Comparison of ENCODE assay signal across 7 mouse cellular contexts in genomic region chr2:48816141-48817028, GRCm38 (mm10). TPM values are rescaled to one million over a fixed set of nuclear protein-coding genes. Genes with fewer than 3 reads are reported as not detected.
DNase-seq lines count a peak whose midpoint lies in the region; ATAC-seq and TF ChIP-seq lines count a peak whose summit lies in the region.

No protein-coding gene starts in this region.

- TF ChIP-seq CTCF in E14TG2a.4 (conservative IDR thresholded peaks at IDR 0.05; ENCODE audit: low read length) = no peak
- no peak for TF ChIP-seq CTCF in bone marrow macrophage, adult 2 months (IDR thresholded peaks at IDR 0.05; ENCODE audit: low read depth, low read length)

- no peaks in the 10 kb centered on the region for H3K9me3 ChIP-seq in E14TG2a.4 (ENCODE audit: low read length)

- intact Hi-C loops in left cerebral cortex, postnatal 10 days (cut with DNase I) = loop anchor here (5.0 kb wide), 1 partner anchor 71 kb away; no protein-coding TSS in a partner anchor

- H3K36me3 ChIP-seq in E14TG2a.4 (ENCODE audit: insufficient read depth, low read length) = no peaks in the 10 kb centered on the region

- H3K4me3 ChIP-seq in E14TG2a.4 (replicated peaks; ENCODE audit: low read length) = 0 out of 2 replicates have a peak overlapping the region, but pooled peaks have one; percentile 89
- peak overlapping the region; percentile 38 for H3K4me3 ChIP-seq in bone marrow macrophage, adult 2 months (ENCODE audit: insufficient read depth, low read length)

- H3K27ac ChIP-seq in bone marrow macrophage, adult 2 months (ENCODE audit: insufficient read depth, low read depth, low read length) = no peak overlapping the region

- peak; percentile 42 to 77; a peak in 3 of 4 replicates for ATAC-seq in hematopoietic stem cell, adult 5-6 weeks (replicated peaks in 1 of 2; ENCODE audit: insufficient read depth in 1 of 2, low FRiP score in 2 of 2, low TSS enrichment in 1 of 2, low read depth in 1 of 2, poor library complexity in 2 of 2, severe bottlenecking in 2 of 2)
- ATAC-seq in inflammation-experienced regulatory T-cells, adult 6 months = no peak

- peaks cover 14% of the 10 kb centered on the region for H3K27me3 ChIP-seq in E14TG2a.4 (ENCODE audit: insufficient read depth, low read length)

- H3K4me1 ChIP-seq in E14TG2a.4 (replicated peaks; ENCODE audit: low read depth, low read length) = peaks cover 39% of the 10 kb centered on the region
- H3K4me1 ChIP-seq in bone marrow macrophage, adult 2 months (ENCODE audit: control insufficient read depth, insufficient read depth, low read length) = peaks cover 13% of the 10 kb centered on the region

- no peak for TF ChIP-seq POLR2A in bone marrow macrophage, adult 2 months (IDR thresholded peaks at IDR 0.05; ENCODE audit: borderline replicate concordance, low read depth, low read length)

- DNase-seq in lung, postnatal 36 days = peak; percentile 28
- no peak for DNase-seq in left cerebral cortex, adult 9 months (ENCODE audit: low spot score in 2 of 2)
- no peak for DNase-seq in left cerebral cortex, postnatal 10 days (ENCODE audit: extremely low spot score in 1 of 2, low spot score in 2 of 2)

RNA-seq across cellular contexts. Expression of gene Acvr2a, which starts 2.5 kb away (rescaled TPM):
- polyA plus RNA-seq in bone marrow macrophage, adult 2 months (2012; ENCODE audit: insufficient read depth, insufficient read length, missing spikeins) = 6.0 and 7.6 TPM in 2 replicates
- total RNA-seq in hematopoietic stem cell, adult 5-6 weeks (2017) = 7.4 and 11.4 TPM in 2 replicates
- 1 to 10 TPM; 2.1 to 3.4 (median 3.1) TPM for polyA plus RNA-seq in inflammation-experienced regulatory T-cells, adult 6 months (2017; shearing (Covaris generic))
- 10 to 100 TPM; 69.5 to 71.4 TPM for total RNA-seq in left cerebral cortex, postnatal 10 days (2021)
